Mouse (Mus musculus): Measurements from ENCODE around the gene Nom1. TPM values are rescaled to one million over a fixed set of nuclear protein-coding genes. Genes with fewer than 3 reads are reported as not detected.

Gene Nom1
- polyA plus RNA-seq, 2 experiments from 2014 or later: 10.8 to 17.2 TPM

DNA sequence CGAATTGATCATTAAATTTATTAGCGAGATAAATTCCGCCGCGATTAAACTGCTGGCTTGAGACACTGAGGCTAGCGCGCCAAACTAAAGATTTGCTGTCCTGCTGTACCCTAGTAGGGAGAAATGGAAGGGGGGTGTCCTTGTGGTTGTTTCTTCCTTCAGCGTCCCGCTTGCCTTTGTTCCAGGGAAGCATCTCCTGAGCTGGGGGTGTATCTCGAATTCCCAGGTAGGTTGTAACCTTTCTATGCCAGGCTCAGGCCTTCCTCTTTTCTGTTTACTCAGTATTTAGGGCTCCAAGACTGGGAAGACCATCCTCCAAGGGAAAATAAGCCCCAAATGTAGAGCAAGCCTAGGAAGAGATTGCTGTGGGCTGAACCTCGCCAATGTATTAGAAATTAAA is 36.9 kb downstream of the Nom1 start:
- ATAC-seq: no peak

DNA sequence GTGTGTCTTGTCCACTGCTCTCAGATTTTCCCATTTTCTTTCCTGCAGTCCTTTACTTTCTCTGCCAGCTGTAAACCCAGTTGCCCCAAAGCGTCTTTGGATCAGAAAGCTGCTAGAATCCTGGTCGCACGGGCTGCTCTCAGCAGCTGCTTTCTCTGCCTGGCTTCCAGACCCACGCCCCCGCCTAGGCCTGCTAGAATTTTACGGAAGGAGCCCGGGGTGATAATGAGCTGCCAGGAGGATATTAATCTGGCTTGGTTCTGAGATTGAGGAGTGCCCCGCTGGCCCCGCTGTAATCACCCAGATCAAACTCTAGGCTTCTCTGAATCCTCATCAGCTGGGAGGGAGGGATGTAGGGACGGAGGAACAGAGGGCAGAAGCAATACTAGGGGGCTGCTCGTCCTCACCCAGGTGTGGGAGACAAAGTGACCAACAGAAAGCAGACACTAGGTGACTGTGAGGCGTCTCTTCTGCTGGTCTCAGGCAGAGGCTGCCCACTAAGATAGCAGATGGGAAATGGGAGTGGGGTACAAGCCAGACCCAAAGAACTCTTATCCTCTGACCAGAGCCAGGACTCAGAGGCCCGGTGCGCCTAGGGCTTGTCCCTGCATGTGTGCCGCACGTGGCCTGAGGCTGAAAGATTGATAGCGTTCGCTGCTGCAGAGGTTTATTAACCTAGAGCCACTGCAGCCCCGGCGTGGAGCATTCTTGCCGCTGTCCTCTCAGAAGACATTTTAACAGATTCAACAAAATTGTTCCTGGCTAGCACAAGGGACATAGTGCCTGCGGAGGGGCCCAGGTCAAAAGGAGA is 37.6 kb downstream of the Nom1 start:
- ATAC-seq: no peak

DNA sequence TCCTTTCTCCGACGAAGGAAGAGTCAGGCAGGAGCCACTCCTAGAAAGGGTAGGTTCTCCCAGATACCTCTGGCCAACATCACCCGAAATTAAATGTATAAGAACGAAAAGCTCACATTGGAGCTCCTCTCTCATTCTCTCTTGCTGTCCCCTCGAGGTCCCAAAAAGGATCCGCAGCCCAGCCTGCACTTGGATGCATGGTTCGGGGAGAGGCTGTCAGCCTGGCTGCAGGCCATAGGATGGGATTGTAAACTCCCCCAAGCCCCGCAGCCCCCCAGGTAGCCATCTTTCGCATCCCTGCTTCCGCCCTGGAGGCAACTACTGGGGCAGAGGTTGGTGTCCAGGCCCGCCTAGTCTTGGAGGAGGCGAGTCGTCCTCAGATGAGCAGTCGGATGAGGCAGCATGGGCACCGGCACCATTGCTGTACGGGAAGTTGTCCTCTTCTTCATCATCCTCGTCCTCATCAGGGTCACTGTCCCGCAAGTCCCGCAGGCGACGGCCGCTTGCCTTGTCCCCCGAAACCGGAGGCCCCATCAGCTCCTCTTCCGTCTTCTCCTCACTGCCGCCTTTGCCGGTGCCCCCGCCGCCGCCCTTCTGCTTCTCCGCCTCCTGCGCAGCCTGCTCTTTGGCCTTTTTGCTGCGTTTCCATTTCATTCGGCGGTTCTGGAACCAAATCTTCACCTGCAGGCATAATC is 39.2 kb downstream of the Nom1 start:
- ATAC-seq: no peak

DNA sequence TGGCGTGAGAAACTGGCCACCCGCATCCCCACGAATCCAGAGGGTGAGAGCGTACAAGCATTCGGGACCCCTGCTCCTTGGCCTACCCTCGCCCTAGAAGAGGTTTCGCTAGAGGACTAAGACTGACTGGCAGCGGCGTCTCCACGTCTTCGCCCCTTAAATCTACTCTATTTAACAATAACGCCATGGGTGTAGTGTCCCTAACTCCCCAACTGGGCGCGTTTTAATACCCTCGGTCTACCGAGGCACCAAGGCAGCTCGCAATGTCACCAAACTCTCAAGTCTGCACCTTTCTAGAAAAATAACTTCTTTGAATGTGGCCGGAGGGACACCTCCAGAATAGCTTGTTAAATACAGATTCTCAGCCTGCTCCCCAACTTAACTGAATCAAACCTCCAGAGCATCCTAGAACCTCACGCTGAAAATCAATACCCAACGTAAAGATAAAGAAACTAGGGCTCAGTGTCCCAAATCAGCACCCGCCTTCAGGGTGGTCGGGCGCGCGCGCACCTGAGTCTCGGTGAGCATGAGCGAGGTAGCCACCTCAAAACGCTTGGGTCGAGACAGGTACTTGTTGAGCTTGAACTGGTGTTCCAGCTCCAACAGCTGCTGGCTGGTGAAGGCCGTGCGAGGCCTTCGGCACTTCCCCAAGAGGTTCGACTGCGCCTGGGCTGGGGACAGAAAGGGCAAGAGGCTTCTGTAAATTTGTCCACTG is 39.9 kb downstream of the Nom1 start:
- ATAC-seq: no peak

DNA sequence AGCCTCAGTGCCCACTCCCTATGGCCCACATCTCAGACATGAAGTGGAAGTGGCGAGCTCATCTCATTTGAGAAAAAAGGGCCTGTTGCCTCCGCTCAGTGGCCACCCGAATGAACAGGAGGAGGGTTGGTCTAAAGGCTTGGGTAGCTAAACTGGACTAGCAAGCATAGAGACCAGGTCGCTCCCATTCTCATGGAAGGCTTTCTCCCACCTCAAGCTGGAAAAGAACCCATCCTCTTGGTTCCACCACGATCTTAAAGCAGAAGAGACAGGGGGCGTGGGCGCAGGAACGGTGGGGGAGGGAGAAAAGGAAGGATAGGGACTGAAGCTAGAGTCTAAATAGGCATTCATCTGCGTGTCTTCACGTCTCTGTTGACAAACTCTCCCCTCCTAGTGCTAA is 40.6 kb downstream of the Nom1 start:
- ATAC-seq: no peak

DNA sequence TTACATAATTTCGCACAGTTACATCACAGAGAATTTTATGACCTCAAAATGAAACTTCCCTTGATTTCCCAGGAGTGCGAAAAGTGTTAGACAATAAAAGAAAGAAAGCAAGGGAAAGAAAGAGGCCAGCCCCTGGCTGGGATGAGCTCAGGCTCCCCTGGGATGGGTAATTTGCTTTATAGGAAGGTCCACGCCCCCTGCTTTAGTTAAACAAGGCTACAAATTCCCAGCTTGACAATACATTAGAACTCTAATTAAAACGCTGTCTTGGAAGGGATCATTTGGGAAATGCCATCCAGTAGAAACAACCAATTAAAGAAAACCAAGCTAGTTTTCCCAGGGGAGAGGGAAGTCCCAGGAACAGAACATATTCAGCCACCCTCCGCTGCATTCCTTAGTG is 41.1 kb downstream of the Nom1 start:
- no peak for ATAC-seq

DNA sequence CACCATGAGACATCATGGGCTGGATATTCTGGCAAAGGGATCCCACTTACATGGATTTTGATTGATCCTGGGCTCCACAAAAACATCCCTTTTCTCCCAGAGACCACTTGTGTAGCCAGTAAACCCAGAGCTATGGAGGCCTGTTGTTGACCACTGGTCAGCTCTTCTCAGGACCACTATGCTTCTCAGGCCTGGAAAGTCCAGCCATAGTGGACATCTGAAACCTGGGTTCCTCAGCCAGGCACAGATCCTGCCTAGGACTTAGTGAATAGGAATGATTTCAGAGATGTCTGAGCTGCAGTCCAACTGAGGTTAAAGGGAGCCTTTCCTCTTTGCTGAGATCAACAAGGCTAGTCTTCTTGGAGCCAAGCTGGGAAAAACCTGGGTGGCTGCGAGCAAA is 41.6 kb downstream of the Nom1 start:
- no peak for ATAC-seq

DNA sequence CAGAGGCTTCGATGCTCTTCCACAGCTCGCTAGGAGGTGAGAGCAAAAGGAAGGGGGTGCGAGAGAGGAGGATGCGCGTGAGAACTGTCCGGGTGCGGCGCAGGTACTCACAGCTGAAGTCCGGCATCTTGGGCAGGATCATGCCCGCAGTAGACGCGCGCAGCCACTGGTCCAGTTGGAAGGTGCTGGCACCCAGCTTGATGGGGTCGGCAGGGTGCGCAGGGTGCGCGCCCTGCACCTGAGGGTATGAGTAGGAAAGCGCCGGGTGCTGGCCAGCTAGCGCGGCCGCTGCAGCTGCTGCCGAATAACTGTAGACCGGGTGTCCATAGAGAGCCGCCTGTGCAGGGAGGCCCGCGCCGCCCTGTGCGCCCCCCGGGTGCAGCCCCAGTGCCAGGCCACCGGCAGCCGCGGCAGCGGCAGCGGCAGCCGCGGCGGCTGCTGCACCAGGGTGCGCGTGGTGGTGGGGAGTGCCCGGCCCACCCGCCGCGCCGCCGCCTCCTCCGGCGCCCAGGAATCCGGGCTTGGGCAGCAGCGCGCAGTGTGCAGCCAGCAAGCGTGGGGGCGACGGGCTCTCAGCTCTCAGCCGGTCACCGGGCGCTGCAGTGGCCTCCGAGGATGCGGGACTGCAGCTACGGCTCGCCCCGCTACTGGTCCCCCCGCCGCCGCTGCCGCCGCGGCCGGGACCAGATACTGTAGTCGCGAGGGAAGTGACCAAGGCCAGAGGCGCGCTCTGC is 43.2 kb downstream of the Nom1 start:
- ATAC-seq: no peak

DNA sequence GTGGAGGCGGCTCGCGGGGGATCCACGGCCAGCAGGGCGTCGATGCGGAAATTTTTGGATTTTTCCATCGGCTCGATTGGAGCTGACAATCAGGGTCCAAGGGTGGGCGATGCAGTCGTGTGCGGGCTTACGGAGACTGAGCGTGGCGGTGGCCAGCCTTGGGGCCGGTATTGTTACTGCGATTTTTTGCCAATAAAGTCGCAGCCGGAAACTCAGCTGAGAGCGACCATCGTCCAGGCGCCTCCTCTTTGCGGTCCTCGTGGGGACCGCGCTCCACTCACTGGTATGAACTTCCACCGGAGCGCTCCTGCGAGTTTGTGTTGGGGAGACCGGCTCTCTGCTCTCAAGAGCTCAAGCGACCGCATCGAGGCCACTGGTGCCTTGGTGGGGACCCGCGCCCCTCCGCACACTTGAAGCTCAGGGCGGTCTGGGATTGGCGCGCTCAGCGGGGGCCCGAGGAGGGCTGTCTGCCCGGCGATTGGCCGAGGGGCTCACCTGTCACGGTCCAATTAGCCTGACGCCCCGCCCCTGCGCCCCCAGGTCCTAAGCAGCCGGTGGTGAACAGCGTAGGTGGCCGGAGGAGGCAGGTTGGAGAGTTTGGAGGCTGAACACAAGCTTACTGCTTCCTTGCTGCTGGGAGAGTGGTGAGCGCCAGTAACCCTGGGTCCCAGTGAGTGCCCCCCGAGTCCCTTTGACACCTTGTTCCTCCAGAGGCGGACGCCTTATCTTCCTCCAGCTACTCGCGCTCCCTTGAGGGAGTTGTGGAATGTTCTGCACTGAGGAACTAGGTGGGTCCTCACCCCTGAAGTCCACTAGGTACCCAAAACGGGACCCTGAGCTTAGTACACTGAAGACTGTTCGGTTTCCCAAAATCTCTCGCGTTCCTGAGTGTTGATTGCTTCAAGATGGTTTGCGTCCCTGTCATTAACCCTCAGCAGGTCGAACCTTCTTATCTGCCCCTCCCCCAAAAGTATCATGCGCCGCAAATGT is 44.0 kb downstream of the Nom1 start, which contains the start of gene Mnx1:
TSS of gene Mnx1 (minus strand) at position 263 of the 990 bp plus-strand sequence.
- ATAC-seq: no peak

DNA sequence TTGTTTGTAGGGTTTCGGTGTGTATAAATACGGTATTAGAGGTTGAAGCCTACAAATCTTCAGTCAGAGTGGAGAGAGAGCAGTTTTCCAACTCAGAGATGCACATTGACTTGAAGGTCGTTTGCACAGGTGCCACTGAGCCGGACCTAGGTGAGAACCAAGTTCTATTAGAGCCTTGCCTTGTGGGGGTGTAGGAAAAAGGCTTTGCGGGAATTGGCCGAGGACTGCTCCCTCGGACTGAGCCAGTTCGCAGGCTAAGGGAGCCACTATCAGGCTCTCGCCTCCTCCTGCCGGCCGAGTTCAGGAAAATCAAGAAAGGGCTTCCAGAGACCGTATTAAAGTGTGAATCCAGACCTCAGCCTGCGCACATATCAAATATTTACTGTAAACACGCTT is 44.7 kb downstream of the Nom1 start:
- no peak for ATAC-seq

DNA sequence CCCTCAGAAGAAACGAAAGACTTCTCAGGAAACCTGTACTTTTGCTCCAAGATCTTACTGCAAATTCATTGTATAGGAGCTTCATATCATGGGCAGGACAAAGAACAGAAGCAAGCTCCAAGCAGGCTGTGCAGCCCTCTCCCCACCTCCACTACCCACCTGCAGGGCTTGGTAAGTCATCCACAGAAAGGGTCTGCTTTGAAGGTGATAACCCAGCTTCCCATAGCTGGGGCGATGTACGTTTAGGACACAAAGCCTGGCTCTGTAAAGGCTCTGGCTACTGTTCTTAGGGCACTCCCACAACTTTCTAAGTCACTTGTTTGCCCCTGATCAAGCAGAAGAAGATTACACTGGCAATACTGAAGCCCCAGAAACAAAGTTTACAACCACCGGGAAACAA is 49.3 kb downstream of the Nom1 start:
- no peak for ATAC-seq

DNA sequence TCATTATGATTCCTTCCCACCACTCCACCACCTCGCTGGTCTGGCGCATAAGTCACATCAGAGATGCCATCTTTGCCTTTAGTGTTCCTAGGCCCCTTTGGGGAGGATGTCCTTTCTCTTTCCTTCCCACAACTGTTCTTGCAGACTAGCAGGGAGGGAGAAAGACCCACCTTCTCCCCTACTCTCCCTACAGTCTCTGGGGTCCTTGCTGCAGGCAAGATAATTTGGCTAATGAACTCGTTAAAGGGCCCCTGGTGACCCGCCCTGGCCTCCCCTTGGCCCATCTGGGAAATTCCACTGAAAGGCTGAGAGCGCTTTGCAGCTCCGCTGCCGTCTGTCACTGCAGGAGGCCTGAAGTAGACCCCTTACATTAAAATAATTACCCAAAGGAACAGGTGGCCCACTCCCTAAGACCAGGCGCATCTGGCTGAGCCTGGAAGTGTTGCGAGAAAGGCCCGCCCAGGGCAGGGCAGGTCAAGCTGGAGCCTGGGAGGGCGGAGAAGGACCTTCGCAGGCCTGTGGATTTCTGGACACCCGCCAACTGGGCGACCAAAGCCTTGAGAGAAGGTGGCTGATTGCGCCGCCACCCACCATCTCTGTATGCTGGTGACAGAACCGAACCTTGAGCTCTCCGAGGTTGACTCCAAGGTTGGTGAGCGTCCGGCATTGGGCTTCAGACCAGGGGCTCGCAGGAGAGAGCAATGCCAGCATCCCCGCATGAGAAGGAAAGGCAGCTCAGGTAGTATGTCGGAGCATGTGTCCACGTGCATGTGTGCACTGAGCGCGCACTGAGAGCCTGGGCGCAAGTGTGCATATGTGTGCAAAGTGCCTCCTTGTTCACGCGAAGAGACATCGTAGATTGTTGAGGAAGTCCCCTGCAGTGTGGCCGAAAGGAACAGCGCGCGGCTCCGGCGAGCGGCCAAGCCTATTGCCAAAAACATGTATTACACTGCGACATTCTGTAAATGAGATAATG is 50.8 kb downstream of the Nom1 start:
- ATAC-seq: no peak

DNA sequence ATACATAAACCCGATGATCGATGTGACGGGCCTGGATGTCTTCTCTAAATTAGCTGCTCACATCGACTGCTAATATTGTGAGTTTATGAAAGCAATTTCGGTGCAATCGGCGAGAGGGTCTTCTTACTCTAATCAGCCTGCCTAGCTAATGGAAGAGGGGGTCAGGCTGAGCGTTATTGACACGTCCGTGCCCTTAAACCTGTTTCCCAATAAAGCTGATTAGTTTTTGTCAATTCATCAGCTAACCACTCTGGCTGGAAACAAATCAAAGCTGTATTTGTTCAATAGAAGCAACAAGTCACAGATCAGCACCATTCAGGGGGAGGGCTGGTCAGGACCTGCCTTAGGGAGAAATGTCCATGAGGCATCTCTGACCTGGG is 51.5 kb downstream of the Nom1 start:
- no peak for ATAC-seq

DNA sequence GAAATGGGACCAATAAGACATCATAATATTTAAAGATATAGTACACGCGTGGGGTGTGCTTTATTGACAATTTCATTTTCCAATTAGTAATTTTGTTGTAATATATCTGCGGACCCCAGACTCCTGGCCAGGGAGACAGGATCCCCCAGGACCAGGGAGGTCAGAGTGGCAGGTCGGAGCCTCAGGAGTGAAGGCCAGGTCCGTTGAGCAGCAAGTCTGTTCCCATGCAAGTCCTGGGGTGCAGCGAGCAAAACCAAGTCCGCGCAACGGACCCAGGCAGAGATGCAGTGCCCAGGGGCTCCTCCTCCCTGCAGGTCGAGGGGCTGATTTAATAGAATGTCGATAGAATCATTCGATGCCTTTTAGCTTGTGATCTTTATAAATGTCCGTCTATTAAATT is 52.9 kb downstream of the Nom1 start:
- no peak for ATAC-seq

DNA sequence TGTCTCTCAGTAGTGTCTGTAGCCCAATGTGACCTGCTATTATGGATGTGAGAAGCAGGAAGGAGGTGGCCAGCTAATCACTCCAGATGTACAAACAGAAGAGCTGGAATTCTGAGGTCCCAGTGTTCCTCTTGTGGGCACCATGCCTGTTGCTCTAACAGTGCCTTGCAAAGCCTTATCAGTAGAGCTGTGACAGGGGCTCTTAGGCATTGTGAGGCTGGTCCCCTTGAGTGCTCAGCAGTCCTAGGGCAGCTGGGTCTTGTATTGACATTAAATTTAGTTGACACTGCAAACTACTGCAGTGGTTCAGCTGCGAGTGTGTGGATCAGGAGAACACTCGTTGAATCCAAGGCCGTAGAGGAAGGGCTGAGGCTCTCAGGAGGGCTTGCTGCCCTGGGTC is 72.5 kb downstream of the Nom1 start:
- ATAC-seq: no peak

Other genes starting within 250 kb of the Nom1 start
- under 1 TPM; 0.24 to 0.69 TPM for gene Rnf32, start 238.7 kb upstream of the Nom1 start, polyA plus RNA-seq (2017; shearing (Covaris generic))
- gene Lmbr1, start 56.3 kb upstream of the Nom1 start, polyA plus RNA-seq (2017; shearing (Covaris generic)): 1 to 10 TPM; 2.3 to 2.8 TPM
- gene Mnx1, start 43.8 kb downstream of the Nom1 start, polyA plus RNA-seq (2017; shearing (Covaris generic)): not detected
- 10 to 100 TPM; 19.0 to 19.2 TPM for gene Ube3c, start 134.6 kb downstream of the Nom1 start, polyA plus RNA-seq (2017; shearing (Covaris generic))